Mouse (Mus musculus): ENCODE data around the gene Gm5938. TPM values are rescaled to one million over a fixed set of nuclear protein-coding genes. Genes with fewer than 3 reads are reported as not detected.

Gene Gm5938
- not detected in 2 replicates for polyA plus RNA-seq (2015; fragmentation: Nextera tagmentation; extraction: Ambion mirVana)

DNA sequence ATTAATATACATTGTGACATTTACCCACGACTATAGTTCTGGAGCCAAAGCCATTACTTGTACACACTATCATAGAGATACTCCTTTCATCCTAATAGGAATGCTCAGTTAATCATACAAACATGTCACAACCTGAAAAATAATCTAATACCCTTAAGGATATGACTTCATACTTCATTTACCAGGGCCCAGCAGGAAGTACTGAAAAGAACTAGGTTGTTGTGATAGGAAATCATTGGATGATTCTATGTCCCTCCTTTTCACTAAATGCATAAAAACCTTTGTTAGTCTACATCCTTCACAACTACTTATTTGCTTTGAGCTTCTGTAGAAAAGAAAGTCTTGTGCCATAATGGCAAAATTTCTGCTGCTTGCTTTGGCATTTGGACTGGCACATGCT is at the start of gene Gm5938:
Gene Gm5938 (plus strand): TSS at position 301 of the 400 bp plus-strand sequence.
- no peak within 1 kb of the TSS for H3K27ac ChIP-seq
- H3K4me1 ChIP-seq, result no peaks in the 10 kb centered on the region
- no peaks in the 10 kb centered on the region for H3K9me3 ChIP-seq
- no peak for ATAC-seq (ENCODE audit: insufficient number of reproducible peaks, insufficient read depth, low FRiP score, low TSS enrichment, low read depth)
- H3K36me3 ChIP-seq, result no peaks in the 10 kb centered on the region
- H3K9ac ChIP-seq, result no peak within 1 kb of the TSS
- no peaks in the 10 kb centered on the region for H3K27me3 ChIP-seq
- no peak within 1 kb of the TSS for H3K4me2 ChIP-seq
- WGBS, result 64% methylated on average over 1 of the region's 1 CpGs
- H3K4me3 ChIP-seq, result no peak within 1 kb of the TSS

DNA sequence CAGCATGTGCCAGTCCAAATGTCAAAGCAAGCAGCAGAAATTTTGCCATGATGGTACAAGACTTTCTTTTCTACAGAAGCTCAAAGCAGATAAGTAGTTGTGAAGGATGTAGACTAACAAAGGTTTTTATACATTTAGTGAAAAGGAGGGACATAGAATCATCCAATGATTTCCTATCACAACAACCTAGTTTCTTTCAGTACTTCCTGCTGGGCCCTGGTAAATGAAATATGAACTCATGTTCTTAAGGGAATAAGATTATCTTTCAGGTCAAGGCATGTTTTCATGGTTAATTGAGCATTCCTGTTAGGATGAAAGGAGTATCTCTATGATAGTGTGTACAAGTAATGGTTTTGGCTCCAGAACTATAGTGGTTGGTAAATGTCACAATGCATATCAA is 34.0 kb upstream of the Gm5938 start, which contains the start of gene Obp1a:
Gene Obp1a (minus strand): TSS at position 101 of the 400 bp plus-strand sequence.
- no peaks in the 10 kb centered on the region for H3K27me3 ChIP-seq
- no peak within 1 kb of the TSS for H3K9ac ChIP-seq
- H3K4me1 ChIP-seq, result no peaks in the 10 kb centered on the region

More for the DNA sequence above, 34.0 kb upstream of the Gm5938 start, which contains the start of gene Obp1a:
- Histone ChIP-seq H3K36me3 (no peaks in the 10 kb centered on the region), H3K4me2 (no peak within 1 kb of the TSS), H3K4me3 (no peak within 1 kb of the TSS), H3K9me3 (no peaks in the 10 kb centered on the region), H3K27ac (no peak within 1 kb of the TSS)
- ATAC-seq (ENCODE audit: insufficient number of reproducible peaks, insufficient read depth, low FRiP score, low TSS enrichment, low read depth), result no peak

Other genes starting within 250 kb of the Gm5938 start
- not detected in 2 replicates for gene 5430402E10Rik, start 200.4 kb upstream of the Gm5938 start, polyA plus RNA-seq (2015; fragmentation: Nextera tagmentation; extraction: Ambion mirVana)
- gene Obp1a, start 34.1 kb upstream of the Gm5938 start, polyA plus RNA-seq (2015; fragmentation: Nextera tagmentation; extraction: Ambion mirVana), result not detected in 2 replicates
- gene Obp1b, start 61.3 kb downstream of the Gm5938 start, polyA plus RNA-seq (2015; fragmentation: Nextera tagmentation; extraction: Ambion mirVana), result not detected in 2 replicates
- not detected in 2 replicates for gene Gm14743, start 120.5 kb downstream of the Gm5938 start, polyA plus RNA-seq (2015; fragmentation: Nextera tagmentation; extraction: Ambion mirVana)
- not detected in 2 replicates for gene 4930480E11Rik, start 244.2 kb downstream of the Gm5938 start, polyA plus RNA-seq (2015; fragmentation: Nextera tagmentation; extraction: Ambion mirVana)

Measured in embryonic facial prominence, embryonic 13.5 days (tissue).